Mouse (Mus musculus): ENCODE results near the gene Tob1.

DNA sequence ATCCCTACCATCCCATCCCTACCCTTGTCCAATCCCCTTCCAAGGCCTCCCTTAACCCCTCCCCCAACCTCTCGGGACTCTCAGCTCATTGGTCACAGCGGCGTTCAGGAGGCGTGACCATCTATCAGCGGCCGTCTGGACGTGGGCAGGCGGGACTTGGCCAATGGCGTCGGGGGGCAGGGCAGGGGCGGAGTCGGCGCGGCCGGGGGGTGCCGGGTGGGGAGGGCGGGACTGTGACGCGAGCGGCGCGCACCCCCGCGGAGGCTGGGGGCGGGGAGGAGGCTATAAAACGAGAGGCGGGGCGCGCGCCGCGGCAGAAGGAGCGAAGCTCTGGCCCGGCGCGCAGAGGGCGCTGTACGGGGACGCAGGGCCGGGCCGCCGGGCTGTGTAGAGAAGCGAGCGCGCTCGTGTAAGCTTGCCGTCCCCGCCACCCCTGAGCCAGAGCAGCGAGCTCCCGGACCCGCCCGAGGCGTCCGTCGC lies at the start of gene Tob1:
- peak; percentile 45 for TF ChIP-seq CTCF (IDR thresholded peaks at IDR 0.05; ENCODE audit: low read depth)
- no peak for TF ChIP-seq EP300 (IDR thresholded peaks at IDR 0.05; ENCODE audit: low read depth)

Measured in liver, postnatal 0 days (tissue).